In the genomic region with DNA sequence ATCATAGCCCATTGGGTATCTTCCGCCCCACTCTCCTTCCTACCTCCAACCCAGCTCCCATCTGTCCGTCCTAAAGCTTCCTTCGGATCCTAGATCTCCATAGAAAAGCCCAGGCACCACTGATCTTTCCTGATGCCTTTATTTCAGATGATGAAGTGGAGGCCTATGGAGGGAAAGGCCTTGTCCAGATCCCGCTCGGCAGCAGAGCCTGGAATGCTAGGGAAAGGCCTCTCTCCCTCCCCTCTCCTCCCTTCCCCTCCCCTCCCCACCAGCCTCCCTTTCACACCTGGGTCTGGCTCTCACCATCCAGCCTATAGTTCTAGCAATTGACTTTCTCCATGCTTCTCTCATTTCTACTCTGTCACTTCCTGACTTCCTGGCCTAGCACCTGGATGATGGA, we compare ENCODE assay signal across 8 mouse cellular contexts.
DNase-seq lines count a peak whose midpoint lies in the region; ATAC-seq and TF ChIP-seq lines count a peak whose summit lies in the region.

No protein-coding gene starts in this region.

- peak; percentile 88 for DNase-seq in heart, adult 11 months
- DNase-seq in heart, adult 18-20 months: no peak
- DNase-seq in forebrain, postnatal 0 days: no peak
- DNase-seq in liver, postnatal 0 days: no peak
- no peak for DNase-seq in spleen, postnatal 4 days (ENCODE audit: low spot score in 2 of 2)
- no peak for DNase-seq in Muller cell, postnatal 12 days (ENCODE audit: inconsistent ontology term)
- no peak for DNase-seq in kidney, postnatal 10 days

- H3K4me1 ChIP-seq in brown adipose tissue, adult 24 weeks (ENCODE audit: control insufficient read depth, insufficient read depth, insufficient read length, low read length): peaks cover 23% of the 10 kb centered on the region
- peaks cover 18% of the 10 kb centered on the region; the same call in 1 of the 2 replicates for H3K4me1 ChIP-seq in forebrain, postnatal 0 days (ENCODE audit: insufficient read depth)
- peaks cover 23% of the 10 kb centered on the region for H3K4me1 ChIP-seq in liver, postnatal 0 days (ENCODE audit: insufficient read depth)

- 0 out of 2 replicates have a peak overlapping the region, but pooled peaks have one; percentile 15 for H3K9ac ChIP-seq in forebrain, postnatal 0 days
- peak overlapping the region; percentile 64 for H3K9ac ChIP-seq in liver, postnatal 0 days (replicated peaks)

- no peaks in the 10 kb centered on the region for H3K9me3 ChIP-seq in forebrain, postnatal 0 days (ENCODE audit: low read length)
- H3K9me3 ChIP-seq in liver, postnatal 0 days (ENCODE audit: low read length): no peaks in the 10 kb centered on the region

- H3K27ac ChIP-seq in brown adipose tissue, adult 24 weeks (replicated peaks; ENCODE audit: low read depth, low read length): no peak overlapping the region
- H3K27ac ChIP-seq in forebrain, postnatal 0 days (ENCODE audit: low read depth, low read length): no peak overlapping the region
- peak overlapping the region; percentile 94 for H3K27ac ChIP-seq in liver, postnatal 0 days (ENCODE audit: low read depth)

- 65% methylated on average over 5 of the region's 5 CpGs for WGBS in forebrain, postnatal 0 days
- 51% methylated on average over 5 of the region's 5 CpGs for WGBS in liver, postnatal 0 days (ENCODE audit: insufficient replicate concordance)

- peak overlapping the region; percentile 88 for H3K4me2 ChIP-seq in forebrain, postnatal 0 days (ENCODE audit: low read depth)
- H3K4me2 ChIP-seq in liver, postnatal 0 days (ENCODE audit: low read depth, low read length): peak overlapping the region; percentile 64

- no peaks in the 10 kb centered on the region for H3K36me3 ChIP-seq in forebrain, postnatal 0 days (ENCODE audit: insufficient read depth)
- no peaks in the 10 kb centered on the region for H3K36me3 ChIP-seq in liver, postnatal 0 days (replicated peaks; ENCODE audit: insufficient read depth, low read length)

- H3K27me3 ChIP-seq in forebrain, postnatal 0 days (ENCODE audit: insufficient read depth, low read length): no peaks in the 10 kb centered on the region
- H3K27me3 ChIP-seq in liver, postnatal 0 days (ENCODE audit: insufficient read depth, low read length): no peaks in the 10 kb centered on the region

- no peak for TF ChIP-seq EP300 in liver, postnatal 0 days (IDR thresholded peaks at IDR 0.05; ENCODE audit: low read depth)

- no peak for TF ChIP-seq CTCF in forebrain, postnatal 0 days (IDR thresholded peaks at IDR 0.05; ENCODE audit: low read depth)
- no peak for TF ChIP-seq CTCF in liver, postnatal 0 days (IDR thresholded peaks at IDR 0.05; ENCODE audit: low read depth)

- no peak for ATAC-seq in forebrain, postnatal 0 days
- ATAC-seq in liver, postnatal 0 days: no peak

- peak overlapping the region; percentile 11; the same call in 1 of the 2 replicates for H3K4me3 ChIP-seq in brown adipose tissue, adult 24 weeks (ENCODE audit: insufficient read depth, low read depth, low read length)
- H3K4me3 ChIP-seq in forebrain, postnatal 0 days (ENCODE audit: low read depth, low read length): no peak overlapping the region
- H3K4me3 ChIP-seq in liver, postnatal 0 days (ENCODE audit: low read depth, low read length): peak overlapping the region; percentile 53
